Mouse (Mus musculus) bone marrow, adult 2 months (tissue): ENCODE data around the gene H1f0.

ENCODE experiments used
- CTCF ChIP-seq: fragments of 200-500 bp; IDR thresholded peaks from 2 replicates; pipeline ENCODE4 v1.5.1; 2011; ENCODE audit warnings: low read length, control low read depth; ENCODE audit not compliant: control insufficient read depth, insufficient read depth
- POLR2A ChIP-seq: fragments of 200-500 bp; IDR thresholded peaks from 2 replicates; pipeline ENCODE4 v1.6.1; 2011; ENCODE audit warnings: low read depth, mild to moderate bottlenecking, control low read depth, low read length, borderline replicate concordance; ENCODE audit not compliant: control insufficient read depth

- no peak for TF ChIP-seq POLR2A
- no peak for TF ChIP-seq CTCF
Observed at GRCm38 (mm10) chr15:79079567-79079966, 51.3 kb downstream of the H1f0 start.
